Mouse (Mus musculus): ENCODE data around the gene C2. TPM values are rescaled to one million over a fixed set of nuclear protein-coding genes. Genes with fewer than 3 reads are reported as not detected.
A peak's percentile ranks its signal among the peaks of the same experiment; 100 is the strongest.
"Not testable (repeated sequence)": the region's sequence is repeated elsewhere in the genome, so short reads cannot be mapped to it uniquely, and the experiment has no call there.

C2 gene
- polyA plus RNA-seq, 1 experiment from 2014 or later: 0.44 TPM

- Histone ChIP-seq H3K9me3 (ENCODE audit: control insufficient read depth, low read length) (no peaks in the 10 kb centered on the region), H3K4me2 (ENCODE audit: low read depth, severe bottlenecking) (no peak overlapping the region), H3K36me3 (ENCODE audit: control insufficient read depth, insufficient read depth, low read length) (peaks cover 35% of the 10 kb centered on the region; the same call in 1 of the 2 replicates), H3K9ac (ENCODE audit: low read length) (no peak overlapping the region), H3K4me3 (ENCODE audit: low read depth, low read length) (no peak overlapping the region), H3K27ac (replicated peaks; ENCODE audit: low read depth, low read length) (no peak overlapping the region), H3K4me1 (ENCODE audit: control insufficient read depth, insufficient read depth, low read length) (peaks cover 5% of the 10 kb centered on the region), H3K27me3 (ENCODE audit: control insufficient read depth, insufficient read depth, low read length) (no peaks in the 10 kb centered on the region)
- DNase-seq (ENCODE audit: low spot score) (no peak), ATAC-seq (ENCODE audit: insufficient number of reproducible peaks, low FRiP score, low TSS enrichment, low read depth) (no peak)
- 94% methylated on average over 13 of the region's 13 CpGs for WGBS
Observed at GRCm38 (mm10) chr17:34844884-34845283, 53.2 kb downstream of the C2 start.

GRCm38 (mm10) chr17:34840736-34841307, 57.2 kb downstream of the C2 start:
- ATAC-seq (ENCODE audit: insufficient number of reproducible peaks, low FRiP score, low TSS enrichment, low read depth) (no peak), DNase-seq (ENCODE audit: low spot score) (no peak)
- H3K4me1 ChIP-seq (ENCODE audit: control insufficient read depth, insufficient read depth, low read length): peaks cover 12% of the 10 kb centered on the region
- no peak overlapping the region; the same call in 1 of the 2 replicates for H3K4me3 ChIP-seq (ENCODE audit: low read depth, low read length)
- peaks cover 35% of the 10 kb centered on the region for H3K36me3 ChIP-seq (ENCODE audit: control insufficient read depth, insufficient read depth, low read length)
- no peak overlapping the region for H3K27ac ChIP-seq (replicated peaks; ENCODE audit: low read depth, low read length)
- no peak overlapping the region for H3K9ac ChIP-seq (ENCODE audit: low read length)
- H3K27me3 ChIP-seq (ENCODE audit: control insufficient read depth, insufficient read depth, low read length): no peaks in the 10 kb centered on the region
- no peaks in the 10 kb centered on the region for H3K9me3 ChIP-seq (ENCODE audit: control insufficient read depth, low read length)
- no peak overlapping the region; the same call in 1 of the 2 replicates for H3K4me2 ChIP-seq (ENCODE audit: low read depth, severe bottlenecking)
- WGBS: 86% methylated on average over 6 of the region's 6 CpGs

- H3K9me3 ChIP-seq (ENCODE audit: control insufficient read depth, low read length): no peaks in the 10 kb centered on the region
- no peak overlapping the region for H3K27ac ChIP-seq (replicated peaks; ENCODE audit: low read depth, low read length)
- no peak for DNase-seq (ENCODE audit: low spot score)
- H3K36me3 ChIP-seq (ENCODE audit: control insufficient read depth, insufficient read depth, low read length): peaks cover 26% of the 10 kb centered on the region
- ATAC-seq (ENCODE audit: insufficient number of reproducible peaks, low FRiP score, low TSS enrichment, low read depth): no peak
- 93% methylated on average over 7 of the region's 7 CpGs for WGBS
- no peak overlapping the region for H3K4me3 ChIP-seq (ENCODE audit: low read depth, low read length)
- no peaks in the 10 kb centered on the region for H3K27me3 ChIP-seq (ENCODE audit: control insufficient read depth, insufficient read depth, low read length)
- peaks cover 16% of the 10 kb centered on the region for H3K4me1 ChIP-seq (ENCODE audit: control insufficient read depth, insufficient read depth, low read length)
- H3K9ac ChIP-seq (ENCODE audit: low read length): no peak overlapping the region
- H3K4me2 ChIP-seq (ENCODE audit: low read depth, severe bottlenecking): no peak overlapping the region
Observed at GRCm38 (mm10) chr17:34838785-34839184, 59.3 kb downstream of the C2 start.

GRCm38 (mm10) chr17:34837464-34838324, 60.4 kb downstream of the C2 start:
- Histone ChIP-seq H3K27me3 (ENCODE audit: control insufficient read depth, insufficient read depth, low read length) (no peaks in the 10 kb centered on the region), H3K9me3 (ENCODE audit: control insufficient read depth, low read length) (no peaks in the 10 kb centered on the region), H3K36me3 (ENCODE audit: control insufficient read depth, insufficient read depth, low read length) (peaks cover 26% of the 10 kb centered on the region), H3K4me3 (ENCODE audit: low read depth, low read length) (peak overlapping the region; percentile 53), H3K9ac (ENCODE audit: low read length) (peak overlapping the region; percentile 55), H3K27ac (replicated peaks; ENCODE audit: low read depth, low read length) (0 out of 2 replicates have a peak overlapping the region, but pooled peaks have one; percentile 45), H3K4me1 (ENCODE audit: control insufficient read depth, insufficient read depth, low read length) (peaks cover 16% of the 10 kb centered on the region), H3K4me2 (ENCODE audit: low read depth, severe bottlenecking) (peak overlapping the region; percentile 98)
- peak; percentile 25 for DNase-seq (ENCODE audit: low spot score)
- no peak for ATAC-seq (ENCODE audit: insufficient number of reproducible peaks, low FRiP score, low TSS enrichment, low read depth)
- 41% methylated on average over 39 of the region's 43 CpGs for WGBS

- 0 out of 2 replicates have a peak within 1 kb of the TSS, but pooled peaks have one; percentile 45 for H3K27ac ChIP-seq (replicated peaks; ENCODE audit: low read depth, low read length)
- no peaks in the 10 kb centered on the region for H3K27me3 ChIP-seq (ENCODE audit: control insufficient read depth, insufficient read depth, low read length)
- no peaks in the 10 kb centered on the region for H3K9me3 ChIP-seq (ENCODE audit: control insufficient read depth, low read length)
- ATAC-seq (ENCODE audit: insufficient number of reproducible peaks, low FRiP score, low TSS enrichment, low read depth) (peak; percentile 85), DNase-seq (ENCODE audit: low spot score) (peak; percentile 98)
- peak within 1 kb of the TSS; percentile 55 for H3K9ac ChIP-seq (ENCODE audit: low read length)
- peak within 1 kb of the TSS; percentile 53 for H3K4me3 ChIP-seq (ENCODE audit: low read depth, low read length)
- peaks cover 16% of the 10 kb centered on the region for H3K4me1 ChIP-seq (ENCODE audit: control insufficient read depth, insufficient read depth, low read length)
- H3K36me3 ChIP-seq (ENCODE audit: control insufficient read depth, insufficient read depth, low read length): peaks cover 19% of the 10 kb centered on the region
- under 1% methylated on average over 40 of the region's 40 CpGs for WGBS
- peak within 1 kb of the TSS; percentile 98 for H3K4me2 ChIP-seq (ENCODE audit: low read depth, severe bottlenecking)
Observed at GRCm38 (mm10) chr17:34836856-34837221, 61.2 kb downstream of the C2 start, which contains the start of the genes Stk19 and Dxo. Stk19 (minus strand) TSS chr17:34836945. Dxo (plus strand) TSS chr17:34837019.

- Histone ChIP-seq H3K4me1 (ENCODE audit: control insufficient read depth, insufficient read depth, low read length) (peaks cover 16% of the 10 kb centered on the region), H3K27me3 (ENCODE audit: control insufficient read depth, insufficient read depth, low read length) (no peaks in the 10 kb centered on the region), H3K9ac (ENCODE audit: low read length) (peak overlapping the region; percentile 55), H3K4me3 (ENCODE audit: low read depth, low read length) (peak overlapping the region; percentile 53), H3K4me2 (ENCODE audit: low read depth, severe bottlenecking) (peak overlapping the region; percentile 98), H3K27ac (replicated peaks; ENCODE audit: low read depth, low read length) (no peak overlapping the region), H3K36me3 (ENCODE audit: control insufficient read depth, insufficient read depth, low read length) (peaks cover 17% of the 10 kb centered on the region), H3K9me3 (ENCODE audit: control insufficient read depth, low read length) (no peaks in the 10 kb centered on the region)
- ATAC-seq (ENCODE audit: insufficient number of reproducible peaks, low FRiP score, low TSS enrichment, low read depth): peak; percentile 82
- no peak for DNase-seq (ENCODE audit: low spot score)
- 4% methylated on average over 48 of the region's 48 CpGs for WGBS
Observed at GRCm38 (mm10) chr17:34836155-34836855, 61.8 kb downstream of the C2 start.

GRCm38 (mm10) chr17:34830776-34831175, 67.3 kb downstream of the C2 start:
- 87% methylated on average over 1 of the region's 1 CpGs for WGBS
- H3K36me3 ChIP-seq (ENCODE audit: control insufficient read depth, insufficient read depth, low read length): not testable (repeated sequence)

GRCm38 (mm10) chr17:34814818-34815370, 83.2 kb downstream of the C2 start:
- Histone ChIP-seq H3K4me2 (ENCODE audit: low read depth, severe bottlenecking) (no peak overlapping the region), H3K36me3 (ENCODE audit: control insufficient read depth, insufficient read depth, low read length) (no peaks in the 10 kb centered on the region), H3K4me1 (ENCODE audit: control insufficient read depth, insufficient read depth, low read length) (no peaks in the 10 kb centered on the region), H3K9me3 (ENCODE audit: control insufficient read depth, low read length) (no peaks in the 10 kb centered on the region), H3K4me3 (ENCODE audit: low read depth, low read length) (no peak overlapping the region), H3K27ac (replicated peaks; ENCODE audit: low read depth, low read length) (no peak overlapping the region), H3K27me3 (ENCODE audit: control insufficient read depth, insufficient read depth, low read length) (no peaks in the 10 kb centered on the region), H3K9ac (ENCODE audit: low read length) (no peak overlapping the region)
- ATAC-seq (ENCODE audit: insufficient number of reproducible peaks, low FRiP score, low TSS enrichment, low read depth): no peak
- 82% methylated on average over 7 of the region's 7 CpGs for WGBS
- DNase-seq (ENCODE audit: low spot score): no peak

More at GRCm38 (mm10) chr17:34830776-34831175, 67.3 kb downstream of the C2 start:
- not testable (repeated sequence) for ATAC-seq (ENCODE audit: insufficient number of reproducible peaks, low FRiP score, low TSS enrichment, low read depth); H3K4me1 ChIP-seq (ENCODE audit: control insufficient read depth, insufficient read depth, low read length); H3K4me3 ChIP-seq (ENCODE audit: low read depth, low read length); H3K4me2 ChIP-seq (ENCODE audit: low read depth, severe bottlenecking); H3K27me3 ChIP-seq (ENCODE audit: control insufficient read depth, insufficient read depth, low read length); H3K9ac ChIP-seq (ENCODE audit: low read length); DNase-seq (ENCODE audit: low spot score); H3K27ac ChIP-seq (replicated peaks; ENCODE audit: low read depth, low read length); H3K9me3 ChIP-seq (ENCODE audit: control insufficient read depth, low read length)
